ENCODE assay signal across 9 mouse cellular contexts in the genomic region with DNA sequence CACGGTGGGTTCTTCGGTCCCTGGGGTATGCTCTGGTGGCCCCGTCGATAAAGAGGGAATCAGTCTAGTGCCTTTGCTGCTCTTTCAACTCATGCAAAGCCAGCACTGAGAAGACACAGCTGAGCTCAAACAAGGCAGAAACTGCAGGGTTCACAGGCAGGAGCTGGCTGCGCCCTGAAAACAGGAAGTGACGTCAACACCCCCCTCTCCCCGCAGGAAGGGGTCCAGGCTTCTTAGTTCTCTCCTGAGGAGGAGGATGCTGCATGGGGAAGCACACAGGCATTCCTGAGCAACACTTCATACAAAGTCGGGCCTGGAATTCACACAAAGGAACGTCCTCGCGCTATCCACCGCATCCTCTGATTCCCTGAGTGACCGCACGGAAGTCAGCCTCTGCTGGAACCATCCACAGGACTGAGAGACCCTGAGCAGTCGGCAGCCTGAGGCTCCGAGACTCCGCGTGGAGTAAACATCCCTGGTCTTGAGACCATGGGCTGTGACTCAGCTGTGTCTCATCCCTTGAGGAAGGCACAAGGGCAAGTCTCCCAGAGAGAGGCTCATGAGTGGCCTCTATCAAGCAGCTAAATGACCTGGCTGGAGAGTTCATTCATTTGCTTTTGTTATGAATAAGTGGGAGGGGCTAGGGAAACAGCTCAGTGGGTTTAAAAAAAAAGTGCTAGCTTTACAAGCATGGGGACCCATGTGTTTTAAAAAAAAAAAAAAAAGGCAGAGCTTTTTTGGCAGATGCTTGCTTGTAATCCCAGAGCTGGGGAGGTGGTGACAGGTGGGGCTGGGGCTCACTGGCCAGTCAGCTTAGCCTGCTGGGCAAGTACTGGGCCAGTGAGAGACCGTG.
DNase-seq lines count a peak whose midpoint lies in the region; ATAC-seq and TF ChIP-seq lines count a peak whose summit lies in the region.
"Had no signal": no experiment of that assay in that cellular context is flagged by ENCODE, and none has a peak within 500 bp of the region (broad histone marks: within the 10 kb centered on the region; RNA-seq: fewer than 3 reads in every experiment).

No protein-coding gene starts in this region.

- dilution Hi-C loops in CH12.LX (cut with MboI; ENCODE audit: extremely low pct_ligation_motif_present, extremely low pct_unique_long_range_greater_than_20kb, low sequenced_read_pairs): no loop called here

- H3K36me3 ChIP-seq in heart, embryonic 14.5 days (ENCODE audit: control insufficient read depth, insufficient read depth, low read length): no peaks in the 10 kb centered on the region
- peaks cover 12% of the 10 kb centered on the region for H3K36me3 ChIP-seq in heart, embryonic 12.5 days
- peaks cover 6 to 67% of the 10 kb centered on the region in 2 experiments for H3K36me3 ChIP-seq in CH12.LX (replicated peaks in 1 of 2; ENCODE audit: control insufficient read depth in 1 of 2, insufficient read depth in 1 of 2, low read length in 1 of 2)

- no peak overlapping the region; a peak in 1 of 4 replicates for H3K27ac ChIP-seq in heart, embryonic 14.5 days (replicated peaks in 1 of 2; ENCODE audit: control insufficient read depth in 1 of 2, insufficient read depth in 1 of 2, low read depth in 2 of 2, low read length in 2 of 2)
- no peak overlapping the region for H3K27ac ChIP-seq in heart, embryonic 12.5 days (ENCODE audit: poor library complexity, severe bottlenecking)
- H3K27ac ChIP-seq in CH12.LX (ENCODE audit: insufficient read depth, low read depth): peak overlapping the region; percentile 55
- H3K27ac ChIP-seq: embryonic facial prominence, embryonic 13.5 days had no signal

- intact Hi-C loops in heart, postnatal 10 days (cut with DNase I): no loop called here

- peak; percentile 81 for DNase-seq in CH12.LX (ENCODE audit: extremely low read depth)
- DNase-seq in heart, postnatal 10 days: peak; percentile 45 to 50
- peak; percentile 9 for DNase-seq in skeletal muscle tissue, adult 2 months (ENCODE audit: low read depth, low spot score)
- DNase-seq in right cerebral cortex, postnatal 36 days (ENCODE audit: low spot score in 2 of 2): no peak
- DNase-seq in yolk sac, embryonic 10.5 days (ENCODE audit: low spot score): no peak
- no peak for DNase-seq in adrenal gland, postnatal 4 days (ENCODE audit: low spot score in 2 of 2)

- H3K4me3 ChIP-seq in heart, embryonic 14.5 days (ENCODE audit: control insufficient read depth in 1 of 2, insufficient read depth in 1 of 2, low read depth in 1 of 2, low read length in 2 of 2): no peak overlapping the region
- H3K4me3 ChIP-seq in heart, embryonic 12.5 days: no peak overlapping the region
- H3K4me3 ChIP-seq in CH12.LX (replicated peaks in 1 of 3; ENCODE audit: low read depth in 2 of 3, low read length in 2 of 3, poor library complexity in 1 of 3): peak overlapping the region; percentile 48 to 67 (median 59)
- H3K4me3 ChIP-seq: embryonic facial prominence, embryonic 13.5 days had no signal

- 0 out of 4 replicates have a peak, but pooled peaks cover 0 to 2% of the 10 kb centered on the region in 2 experiments for H3K4me1 ChIP-seq in heart, embryonic 14.5 days (ENCODE audit: control insufficient read depth in 2 of 2, insufficient read depth in 2 of 2, low read length in 2 of 2)
- H3K4me1 ChIP-seq in heart, embryonic 12.5 days (replicated peaks): no peaks in the 10 kb centered on the region; the same call in 1 of the 2 replicates
- H3K4me1 ChIP-seq in CH12.LX (ENCODE audit: control insufficient read depth in 1 of 2, insufficient read depth in 2 of 2): peaks cover 9 to 19% of the 10 kb centered on the region in 2 experiments
- H3K4me1 ChIP-seq: embryonic facial prominence, embryonic 13.5 days had no signal

- in situ Hi-C loops in CH12.LX (cut with MboI; ENCODE audit: low pct_ligation_motif_present, low pct_unique_long_range_greater_than_20kb, low sequenced_read_pairs): no loop called here

- no peak for TF ChIP-seq RAD21 in CH12.LX (IDR thresholded peaks at IDR 0.05; ENCODE audit: low read depth, low read length)

- peak; percentile 72 for TF ChIP-seq POLR2A in CH12.LX (IDR thresholded peaks at IDR 0.05; ENCODE audit: low read depth, low read length)

- H3K4me2 ChIP-seq in heart, embryonic 14.5 days (ENCODE audit: low read length): peak overlapping the region; percentile 21; the same call in 1 of the 2 replicates
- no peak overlapping the region for H3K4me2 ChIP-seq in heart, embryonic 12.5 days
- H3K4me2 ChIP-seq in CH12.LX (ENCODE audit: insufficient read depth, low read depth, poor library complexity, severe bottlenecking): peak overlapping the region; percentile 70
- H3K4me2 ChIP-seq: embryonic facial prominence, embryonic 13.5 days had no signal

- no peak overlapping the region for H3K9ac ChIP-seq in heart, embryonic 14.5 days (ENCODE audit: low read length)
- H3K9ac ChIP-seq in heart, embryonic 12.5 days: no peak overlapping the region
- H3K9ac ChIP-seq in CH12.LX (ENCODE audit: insufficient read depth, low read depth): peak overlapping the region; percentile 71; the same call in 1 of the 2 replicates
- H3K9ac ChIP-seq: embryonic facial prominence, embryonic 13.5 days had no signal

- H3K27me3 ChIP-seq in heart, embryonic 14.5 days (ENCODE audit: control insufficient read depth, insufficient read depth, low read length): no peaks in the 10 kb centered on the region
- H3K27me3 ChIP-seq in heart, embryonic 12.5 days (replicated peaks): no peaks in the 10 kb centered on the region
- no peaks in the 10 kb centered on the region for H3K27me3 ChIP-seq in CH12.LX (replicated peaks)
- H3K27me3 ChIP-seq: embryonic facial prominence, embryonic 13.5 days had no signal

- ATAC-seq in heart, embryonic 14.5 days (ENCODE audit: insufficient number of reproducible peaks, insufficient read depth, low FRiP score, low read depth): no peak
- ATAC-seq in heart, embryonic 12.5 days (ENCODE audit: insufficient number of reproducible peaks, low FRiP score): no peak

- TF ChIP-seq EP300 in CH12.LX (IDR thresholded peaks at IDR 0.05; ENCODE audit: low read length): 0 out of 2 replicates have a peak, but pooled peaks have one; percentile 2

- 78% methylated on average over 19 of the region's 19 CpGs for WGBS in heart, embryonic 14.5 days
- WGBS in heart, embryonic 12.5 days: 79% methylated on average over 19 of the region's 19 CpGs

- H3K79me2 ChIP-seq in CH12.LX (replicated peaks; ENCODE audit: control insufficient read depth, extremely low read depth, insufficient read depth, poor library complexity, severe bottlenecking): no peaks in the 10 kb centered on the region

- H3K9me3 ChIP-seq in heart, embryonic 14.5 days (ENCODE audit: control insufficient read depth, low read length): no peaks in the 10 kb centered on the region
- peaks cover 9% of the 10 kb centered on the region; the same call in 1 of the 2 replicates for H3K9me3 ChIP-seq in heart, embryonic 12.5 days (replicated peaks)
- H3K9me3 ChIP-seq in CH12.LX (replicated peaks; ENCODE audit: low read length): peaks cover 9% of the 10 kb centered on the region
- H3K9me3 ChIP-seq: embryonic facial prominence, embryonic 13.5 days had no signal

- no peak for TF ChIP-seq CTCF in CH12.LX (conservative IDR thresholded peaks at IDR 0.05 in 1 of 2, IDR thresholded peaks at IDR 0.05 in 1 of 2; ENCODE audit: low read depth in 2 of 2, low read length in 2 of 2)

TF ChIP-seq in CH12.LX, 34 proteins besides CTCF, POLR2A, EP300 and RAD21:
- TF ChIP-seq PAX5 (IDR thresholded peaks at IDR 0.05; ENCODE audit: low read length): no peak
- peak; percentile 70; the same call in 1 of the 2 replicates for TF ChIP-seq MAZ (IDR thresholded peaks at IDR 0.05; ENCODE audit: low read depth, low read length)
- peak; percentile 9; the same call in 1 of the 2 replicates for TF ChIP-seq TCF12 (IDR thresholded peaks at IDR 0.05; ENCODE audit: low read depth, low read length)
- 0 out of 2 replicates have a peak, but pooled peaks have one; percentile 24 for TF ChIP-seq TBP (conservative IDR thresholded peaks at IDR 0.05; ENCODE audit: low read depth, low read length)
- TF ChIP-seq JUN (IDR thresholded peaks at IDR 0.05; ENCODE audit: insufficient read depth, low read depth, low read length): 0 out of 2 replicates have a peak, but pooled peaks have one; percentile 24
- no peak for TF ChIP-seq POLR2AphosphoS2 (IDR thresholded peaks at IDR 0.05; ENCODE audit: low read depth, low read length)
- 0 out of 2 replicates have a peak, but pooled peaks have one; percentile 60 for TF ChIP-seq ELF1 (IDR thresholded peaks at IDR 0.05; ENCODE audit: low read depth, low read length)
- TF ChIP-seq HCFC1 (IDR thresholded peaks at IDR 0.05; ENCODE audit: low read depth, low read length): peak; percentile 62
- no peak for TF ChIP-seq MXI1 (IDR thresholded peaks at IDR 0.05; ENCODE audit: low read depth, low read length)
- peak; percentile 35; the same call in 1 of the 2 replicates for TF ChIP-seq MAX (IDR thresholded peaks at IDR 0.05; ENCODE audit: low read length)
- 0 out of 2 replicates have a peak, but pooled peaks have one; percentile 35 for TF ChIP-seq IRF4 (IDR thresholded peaks at IDR 0.05; ENCODE audit: low read depth, low read length)
- peak; percentile 78; the same call in 1 of the 2 replicates for TF ChIP-seq NELFE (IDR thresholded peaks at IDR 0.05; ENCODE audit: low read depth, low read length)
- TF ChIP-seq ZNF384 (IDR thresholded peaks at IDR 0.05; ENCODE audit: low read depth, low read length): peak; percentile 96
- peak; percentile 72 for TF ChIP-seq JUND (conservative IDR thresholded peaks at IDR 0.05; ENCODE audit: low read depth, low read length)

Comparison
In these comparisons a context has a peak if more than half of its experiments do, and no peak if none do; other contexts are left out.
1. H3K4me3 ChIP-seq: peak in CH12.LX (3 of 3); none in heart, embryonic 14.5 days (0 of 2) and heart, embryonic 12.5 days (single experiment).
2. DNase-seq: peak in CH12.LX (single experiment), heart, postnatal 10 days (2 of 2) and skeletal muscle tissue, adult 2 months (single experiment); none in right cerebral cortex, postnatal 36 days (0 of 2), yolk sac, embryonic 10.5 days (single experiment) and adrenal gland, postnatal 4 days (0 of 2).